ENCODE assay signal across 23 mouse cellular contexts in genomic region chr15:86423884-86424283, GRCm38 (mm10).
DNase-seq lines count a peak whose midpoint lies in the region; ATAC-seq lines count a peak whose summit lies in the region.
"Had no signal": no experiment of that assay in that cellular context is flagged by ENCODE, and none has a peak within 500 bp of the region (broad histone marks: within the 10 kb centered on the region; RNA-seq: fewer than 3 reads in every experiment).

No protein-coding gene starts in this region.

- peaks cover 37% of the 10 kb centered on the region for H3K4me1 ChIP-seq in heart, embryonic 10.5 days
- peaks cover 15% of the 10 kb centered on the region; the same call in 1 of the 2 replicates for H3K4me1 ChIP-seq in liver, embryonic 11.5 days (replicated peaks; ENCODE audit: control insufficient read depth, insufficient read depth, low read length)
- H3K4me1 ChIP-seq: embryonic facial prominence, embryonic 15.5 days had no signal

- H3K27me3 ChIP-seq in heart, embryonic 10.5 days (ENCODE audit: insufficient read depth, poor library complexity, severe bottlenecking): peaks cover 43% of the 10 kb centered on the region
- no peaks in the 10 kb centered on the region for H3K27me3 ChIP-seq in liver, embryonic 11.5 days (replicated peaks; ENCODE audit: control insufficient read depth, insufficient read depth, low read length)
- H3K27me3 ChIP-seq: embryonic facial prominence, embryonic 15.5 days; midbrain, embryonic 12.5 days had no signal

- H3K4me2 ChIP-seq in liver, embryonic 11.5 days: no peak overlapping the region
- H3K4me2 ChIP-seq: embryonic facial prominence, embryonic 15.5 days; hindbrain, embryonic 14.5 days; midbrain, embryonic 12.5 days had no signal

- H3K9me3 ChIP-seq in heart, embryonic 10.5 days: no peaks in the 10 kb centered on the region
- H3K9me3 ChIP-seq in liver, embryonic 11.5 days (ENCODE audit: control insufficient read depth, low read length): no peaks in the 10 kb centered on the region
- H3K9me3 ChIP-seq: embryonic facial prominence, embryonic 15.5 days; forebrain, embryonic 10.5 days; midbrain, embryonic 12.5 days had no signal

- H3K36me3 ChIP-seq in heart, embryonic 10.5 days: no peaks in the 10 kb centered on the region
- H3K36me3 ChIP-seq in liver, embryonic 11.5 days (ENCODE audit: control insufficient read depth, insufficient read depth, low read length): no peaks in the 10 kb centered on the region
- H3K36me3 ChIP-seq: embryonic facial prominence, embryonic 15.5 days; forebrain, embryonic 10.5 days; midbrain, embryonic 12.5 days had no signal

- DNase-seq in heart, embryonic 10.5 days (ENCODE audit: low spot score): peak; percentile 86
- DNase-seq in heart, adult 11 months: no peak
- DNase-seq in 416B (ENCODE audit: low read depth) (peak; percentile 57), NIH3T3 (ENCODE audit: low read depth) (peak; percentile 21)
- DNase-seq in liver, embryonic 11.5 days (ENCODE audit: low spot score): no peak
- DNase-seq in layer of hippocampus, adult 11-12 months (ENCODE audit: low spot score): no peak
- no peak for DNase-seq in kidney, adult 11 months
- DNase-seq: cerebellum, adult 9-11 months; gastrocnemius, postnatal 10 days; heart, adult 2 months; heart, postnatal 14 days; kidney, adult 9 months; layer of hippocampus, adult 9-11 months; left cerebral cortex, postnatal 4 days; right cerebral cortex, adult 18-20 months had no signal

- H3K27ac ChIP-seq in heart, embryonic 10.5 days: no peak overlapping the region; the same call in 1 of the 2 replicates
- peak overlapping the region; percentile 1; the same call in 1 of the 2 replicates for H3K27ac ChIP-seq in liver, embryonic 11.5 days (ENCODE audit: low read depth, low read length)
- H3K27ac ChIP-seq: embryonic facial prominence, embryonic 15.5 days; forebrain, embryonic 10.5 days; heart, adult 2 months; hindbrain, embryonic 14.5 days; left cerebral cortex, adult 2 months; macrophage; midbrain, embryonic 12.5 days; stomach, postnatal 0 days had no signal

- WGBS in heart, embryonic 10.5 days: 38% methylated on average over 2 of the region's 2 CpGs
- WGBS in liver, embryonic 11.5 days: 56% methylated on average over 2 of the region's 2 CpGs

- H3K4me3 ChIP-seq in heart, embryonic 10.5 days: no peak overlapping the region
- H3K4me3 ChIP-seq in liver, embryonic 11.5 days (ENCODE audit: low read depth, low read length): no peak overlapping the region
- H3K4me3 ChIP-seq: embryonic facial prominence, embryonic 15.5 days; forebrain, embryonic 10.5 days; heart, adult 2 months; left cerebral cortex, adult 2 months; midbrain, embryonic 12.5 days had no signal

- H3K9ac ChIP-seq in liver, embryonic 11.5 days (ENCODE audit: low read depth, low read length): no peak overlapping the region
- H3K9ac ChIP-seq: embryonic facial prominence, embryonic 15.5 days; hindbrain, embryonic 14.5 days; midbrain, embryonic 12.5 days had no signal

- ATAC-seq in liver, embryonic 11.5 days (replicated peaks; ENCODE audit: low FRiP score): peak; percentile 65
- ATAC-seq: CD4-positive, CD25-positive, alpha-beta regulatory T cell, adult 4 months had no signal

Comparison
In these comparisons a context has a peak if more than half of its experiments do, and no peak if none do; other contexts are left out.
1. DNase-seq: peak in heart, embryonic 10.5 days (single experiment), 416B (single experiment) and NIH3T3 (single experiment); none in heart, adult 11 months (single experiment), liver, embryonic 11.5 days (single experiment), layer of hippocampus, adult 11-12 months (single experiment) and kidney, adult 11 months (single experiment).